Mouse (Mus musculus): ENCODE measurements around the gene Prss56.

The Prss56 gene

DNA sequence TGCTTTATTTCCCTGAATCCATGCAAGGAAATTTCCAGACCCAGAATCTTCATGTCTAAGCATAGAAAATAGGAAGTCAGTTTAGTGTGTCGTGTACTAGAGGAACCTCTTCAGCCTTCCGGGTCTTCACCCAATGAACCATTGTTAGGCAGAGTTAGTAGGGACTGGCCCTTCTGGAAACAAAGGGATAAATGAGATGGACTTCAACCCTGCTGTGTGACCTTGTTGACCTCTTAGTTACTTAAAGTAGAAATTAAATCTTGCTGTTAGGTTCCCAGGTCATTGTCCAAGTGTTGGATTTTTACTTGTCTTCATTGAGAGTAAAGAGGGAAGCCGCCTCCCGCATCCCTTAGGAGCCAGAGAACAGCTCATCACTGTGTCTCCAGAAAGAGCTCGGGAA lies 47.5 kb downstream of the Prss56 start:
- no peak for ATAC-seq (ENCODE audit: low TSS enrichment)

DNA sequence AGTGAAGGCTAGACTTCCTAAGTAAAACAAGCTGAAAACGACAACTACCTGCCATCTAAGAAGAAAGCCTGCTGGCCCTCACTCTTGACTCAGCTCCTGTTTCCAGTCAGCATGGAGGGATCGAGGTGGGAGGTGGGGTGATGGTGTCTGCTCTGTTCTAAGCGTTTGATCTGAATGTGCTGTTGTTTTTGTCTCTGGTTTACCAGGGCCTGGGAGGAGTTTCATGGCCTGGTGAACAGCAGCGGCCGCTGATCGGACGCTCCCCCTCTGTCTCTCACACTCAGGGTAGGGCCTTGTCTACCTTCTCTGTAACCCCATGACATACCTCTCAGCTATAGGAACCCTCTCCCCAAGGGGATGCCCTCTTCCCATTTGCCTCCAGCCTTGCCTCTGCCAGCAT lies 49.1 kb downstream of the Prss56 start:
- no peak for ATAC-seq (ENCODE audit: low TSS enrichment)

All from frontal cortex, adult (tissue).